Mouse (Mus musculus) neural tube, embryonic 12.5 days (tissue): ENCODE measurements around the gene Dnase1l3. TPM values are rescaled to one million over a fixed set of nuclear protein-coding genes. Genes with fewer than 3 reads are reported as not detected.

Experiments used
- ATAC-seq: fragments of 200-750 bp; cut with Nextera tagmentation; 2 replicates; pipeline ENCODE4 v1.8.0; 2017; ENCODE audit warnings: low read depth, mild to moderate bottlenecking, moderate TSS enrichment, moderate library complexity; ENCODE audit not compliant: low FRiP score
- H3K27ac ChIP-seq: fragments of 300-500 bp; sonication (generic); 2 replicates; pipeline ENCODE4 v1.5.1; 2016
- H3K27me3 ChIP-seq: fragments of 300-500 bp; sonication (generic); replicated peaks from 2 replicates; pipeline ENCODE4 v1.6.1; 2016; ENCODE audit warnings: mild to moderate bottlenecking
- H3K36me3 ChIP-seq: fragments of 300-500 bp; sonication (generic); 2 replicates; pipeline ENCODE4 v1.6.1; 2016; ENCODE audit warnings: mild to moderate bottlenecking
- H3K4me1 ChIP-seq: fragments of 300-500 bp; sonication (generic); 2 replicates; pipeline ENCODE4 v1.6.1; 2016
- H3K4me2 ChIP-seq: fragments of 300-500 bp; sonication (generic); replicated peaks from 2 replicates; pipeline ENCODE4 v1.6.1; 2016; ENCODE audit warnings: mild to moderate bottlenecking
- H3K4me3 ChIP-seq: fragments of 300-500 bp; sonication (generic); 2 replicates; pipeline ENCODE4 v1.5.1; 2016
- H3K9ac ChIP-seq: fragments of 300-500 bp; sonication (generic); 2 replicates; pipeline ENCODE4 v1.6.1; 2016; ENCODE audit warnings: mild to moderate bottlenecking
- H3K9me3 ChIP-seq: fragments of 300-500 bp; sonication (generic); 2 replicates; pipeline ENCODE4 v1.6.1; 2016; ENCODE audit warnings: mild to moderate bottlenecking
- WGBS: fragments of 180-500 bp; shearing (Covaris S2); methylation state at CpG from one replicate; pipeline ENCODE4 v1.1.7; 2016; 5-methylcytosine and 5-hydroxymethylcytosine counted together
- polyA plus RNA-seq: library from polyadenylated mRNA; unstranded; fragments of >200 nt; fragmentation: Nextera tagmentation; extraction: Ambion mirVana; gene quantifications from 2 replicates; pipeline ENCODE4 v1.2.1, GENCODE M21; 2016

The Dnase1l3 gene
- polyA plus RNA-seq, 1 experiment from 2014 or later = 0.15 TPM

GRCm38 (mm10) chr14:8029752-8030151 lies 35.4 kb upstream of the Dnase1l3 start:
- no peaks in the 10 kb centered on the region for H3K36me3 ChIP-seq
- no peaks in the 10 kb centered on the region for H3K9me3 ChIP-seq
- H3K4me3 ChIP-seq = no peak overlapping the region
- H3K4me2 ChIP-seq = no peak overlapping the region
- no peak for ATAC-seq
- no peak overlapping the region for H3K27ac ChIP-seq
- no peaks in the 10 kb centered on the region for H3K4me1 ChIP-seq
- H3K9ac ChIP-seq = no peak overlapping the region
- 87% methylated on average over 1 of the region's 1 CpGs for WGBS
- no peaks in the 10 kb centered on the region for H3K27me3 ChIP-seq

GRCm38 (mm10) chr14:8028086-8028485 lies 33.7 kb upstream of the Dnase1l3 start:
- Histone ChIP-seq H3K27me3 (no peaks in the 10 kb centered on the region), H3K9ac (no peak overlapping the region), H3K27ac (no peak overlapping the region), H3K4me2 (no peak overlapping the region), H3K36me3 (no peaks in the 10 kb centered on the region), H3K4me3 (no peak overlapping the region), H3K4me1 (no peaks in the 10 kb centered on the region), H3K9me3 (no peaks in the 10 kb centered on the region)
- WGBS = 91% methylated on average over 5 of the region's 5 CpGs
- no peak for ATAC-seq

- H3K4me3 ChIP-seq = no peak overlapping the region
- H3K4me1 ChIP-seq = no peaks in the 10 kb centered on the region
- H3K9ac ChIP-seq = no peak overlapping the region
- no peak overlapping the region for H3K4me2 ChIP-seq
- H3K27ac ChIP-seq = no peak overlapping the region
- no peaks in the 10 kb centered on the region for H3K36me3 ChIP-seq
- H3K27me3 ChIP-seq = no peaks in the 10 kb centered on the region
- H3K9me3 ChIP-seq = no peaks in the 10 kb centered on the region
- WGBS = 85% methylated on average over 10 of the region's 10 CpGs
- no peak for ATAC-seq
Observed at GRCm38 (mm10) chr14:8026769-8027531, 32.6 kb upstream of the Dnase1l3 start.

- Histone ChIP-seq H3K9me3 (no peaks in the 10 kb centered on the region), H3K9ac (no peak overlapping the region), H3K4me2 (no peak overlapping the region), H3K27ac (no peak overlapping the region), H3K36me3 (no peaks in the 10 kb centered on the region), H3K27me3 (no peaks in the 10 kb centered on the region), H3K4me3 (no peak overlapping the region), H3K4me1 (no peaks in the 10 kb centered on the region)
- no peak for ATAC-seq
- 92% methylated on average over 10 of the region's 10 CpGs for WGBS
Observed at GRCm38 (mm10) chr14:8024936-8025335, 30.6 kb upstream of the Dnase1l3 start.

- no peak overlapping the region for H3K4me2 ChIP-seq
- no peak overlapping the region for H3K4me3 ChIP-seq
- no peaks in the 10 kb centered on the region for H3K4me1 ChIP-seq
- H3K9me3 ChIP-seq = no peaks in the 10 kb centered on the region
- 58% methylated on average over 6 of the region's 6 CpGs for WGBS
- H3K27ac ChIP-seq = no peak overlapping the region
- ATAC-seq = no peak
- no peak overlapping the region for H3K9ac ChIP-seq
- H3K27me3 ChIP-seq = no peaks in the 10 kb centered on the region
- H3K36me3 ChIP-seq = no peaks in the 10 kb centered on the region
Observed at GRCm38 (mm10) chr14:8024469-8024868, 30.1 kb upstream of the Dnase1l3 start.

GRCm38 (mm10) chr14:8020546-8020945 lies 26.2 kb upstream of the Dnase1l3 start:
- H3K36me3 ChIP-seq = no peaks in the 10 kb centered on the region
- ATAC-seq = no peak
- H3K4me1 ChIP-seq = no peaks in the 10 kb centered on the region
- no peak overlapping the region for H3K9ac ChIP-seq
- H3K4me3 ChIP-seq = no peak overlapping the region
- H3K27ac ChIP-seq = no peak overlapping the region
- H3K27me3 ChIP-seq = no peaks in the 10 kb centered on the region
- 89% methylated on average over 7 of the region's 7 CpGs for WGBS
- H3K9me3 ChIP-seq = no peaks in the 10 kb centered on the region
- H3K4me2 ChIP-seq = no peak overlapping the region

- no peaks in the 10 kb centered on the region for H3K27me3 ChIP-seq
- WGBS = 92% methylated on average over 1 of the region's 1 CpGs
- no peak overlapping the region for H3K27ac ChIP-seq
- H3K4me3 ChIP-seq = no peak overlapping the region
- H3K9ac ChIP-seq = no peak overlapping the region
- H3K4me2 ChIP-seq = no peak overlapping the region
- ATAC-seq = no peak
- H3K4me1 ChIP-seq = no peaks in the 10 kb centered on the region
- H3K36me3 ChIP-seq = no peaks in the 10 kb centered on the region
- H3K9me3 ChIP-seq = no peaks in the 10 kb centered on the region
Observed at GRCm38 (mm10) chr14:8020011-8020410, 25.6 kb upstream of the Dnase1l3 start.

- Histone ChIP-seq H3K27me3 (no peaks in the 10 kb centered on the region), H3K4me1 (no peaks in the 10 kb centered on the region), H3K9ac (no peak overlapping the region), H3K4me2 (no peak overlapping the region), H3K27ac (no peak overlapping the region), H3K4me3 (no peak overlapping the region), H3K9me3 (no peaks in the 10 kb centered on the region), H3K36me3 (no peaks in the 10 kb centered on the region)
- 89% methylated on average over 1 of the region's 1 CpGs for WGBS
- no peak for ATAC-seq
Observed at GRCm38 (mm10) chr14:8016951-8017350, 22.6 kb upstream of the Dnase1l3 start.

- H3K4me2 ChIP-seq = no peak overlapping the region
- no peaks in the 10 kb centered on the region for H3K27me3 ChIP-seq
- H3K4me1 ChIP-seq = no peaks in the 10 kb centered on the region
- H3K27ac ChIP-seq = no peak overlapping the region
- H3K9me3 ChIP-seq = no peaks in the 10 kb centered on the region
- WGBS = 92% methylated on average over 6 of the region's 6 CpGs
- no peak overlapping the region for H3K4me3 ChIP-seq
- no peaks in the 10 kb centered on the region for H3K36me3 ChIP-seq
- ATAC-seq = no peak
- no peak overlapping the region for H3K9ac ChIP-seq
Observed at GRCm38 (mm10) chr14:8016276-8016675, 21.9 kb upstream of the Dnase1l3 start.

GRCm38 (mm10) chr14:8015756-8016155 lies 21.4 kb upstream of the Dnase1l3 start:
- no peak overlapping the region for H3K4me2 ChIP-seq
- ATAC-seq = no peak
- no peaks in the 10 kb centered on the region for H3K36me3 ChIP-seq
- no peak overlapping the region for H3K9ac ChIP-seq
- no peak overlapping the region for H3K27ac ChIP-seq
- WGBS = 94% methylated on average over 6 of the region's 6 CpGs
- H3K4me1 ChIP-seq = no peaks in the 10 kb centered on the region
- no peaks in the 10 kb centered on the region for H3K27me3 ChIP-seq
- H3K4me3 ChIP-seq = no peak overlapping the region
- H3K9me3 ChIP-seq = no peaks in the 10 kb centered on the region

GRCm38 (mm10) chr14:8011938-8012337 lies 17.6 kb upstream of the Dnase1l3 start:
- ATAC-seq = no peak
- 86% methylated on average over 6 of the region's 6 CpGs for WGBS

GRCm38 (mm10) chr14:8011297-8011696 lies 16.9 kb upstream of the Dnase1l3 start:
- Histone ChIP-seq H3K9ac (no peak overlapping the region), H3K27ac (no peak overlapping the region), H3K4me2 (no peak overlapping the region), H3K36me3 (no peaks in the 10 kb centered on the region), H3K4me3 (no peak overlapping the region), H3K27me3 (no peaks in the 10 kb centered on the region), H3K9me3 (no peaks in the 10 kb centered on the region), H3K4me1 (no peaks in the 10 kb centered on the region)
- no peak for ATAC-seq
- 88% methylated on average over 2 of the region's 2 CpGs for WGBS

More at GRCm38 (mm10) chr14:8011938-8012337, 17.6 kb upstream of the Dnase1l3 start:
- H3K4me3 ChIP-seq = no peak overlapping the region
- H3K4me2 ChIP-seq = no peak overlapping the region
- H3K4me1 ChIP-seq = no peaks in the 10 kb centered on the region
- H3K36me3 ChIP-seq = no peaks in the 10 kb centered on the region
- H3K27me3 ChIP-seq = no peaks in the 10 kb centered on the region
- H3K27ac ChIP-seq = no peak overlapping the region
- H3K9me3 ChIP-seq = no peaks in the 10 kb centered on the region
- no peak overlapping the region for H3K9ac ChIP-seq

- peaks cover 13% of the 10 kb centered on the region for H3K4me1 ChIP-seq
- no peak overlapping the region for H3K4me2 ChIP-seq
- no peak overlapping the region for H3K4me3 ChIP-seq
- H3K36me3 ChIP-seq = no peaks in the 10 kb centered on the region
- H3K27me3 ChIP-seq = 0 out of 2 replicates have a peak, but pooled peaks cover 2% of the 10 kb centered on the region
- no peak for ATAC-seq
- no peak overlapping the region for H3K9ac ChIP-seq
- WGBS = 76% methylated on average over 10 of the region's 10 CpGs
- H3K9me3 ChIP-seq = no peaks in the 10 kb centered on the region
- no peak overlapping the region for H3K27ac ChIP-seq
Observed at GRCm38 (mm10) chr14:8007923-8008322, 13.6 kb upstream of the Dnase1l3 start.
